Mouse (Mus musculus) layer of hippocampus, adult 8-10 months (tissue): ENCODE measurements around the gene Scimp. TPM values are rescaled to one million over a fixed set of nuclear protein-coding genes. Genes with fewer than 3 reads are reported as not detected.
"Not testable (repeated sequence)": the region's sequence is repeated elsewhere in the genome, so short reads cannot be mapped to it uniquely, and the experiment has no call there.

Experiments used
- DNase-seq, 2 experiments: peaks; one replicate each; pipeline ENCODE4 v3.0.0; 2022; ENCODE audit warnings: low spot score in 2 of 2
- total RNA-seq, 4 experiments: library from RNA; stranded (reverse); gene quantifications; 2 replicates each; pipeline ENCODE4 v1.2.4; 2022

The Scimp gene
- total RNA-seq, 4 experiments from 2014 or later = 0.83 to 1.9 TPM; not detected in 2

DNA sequence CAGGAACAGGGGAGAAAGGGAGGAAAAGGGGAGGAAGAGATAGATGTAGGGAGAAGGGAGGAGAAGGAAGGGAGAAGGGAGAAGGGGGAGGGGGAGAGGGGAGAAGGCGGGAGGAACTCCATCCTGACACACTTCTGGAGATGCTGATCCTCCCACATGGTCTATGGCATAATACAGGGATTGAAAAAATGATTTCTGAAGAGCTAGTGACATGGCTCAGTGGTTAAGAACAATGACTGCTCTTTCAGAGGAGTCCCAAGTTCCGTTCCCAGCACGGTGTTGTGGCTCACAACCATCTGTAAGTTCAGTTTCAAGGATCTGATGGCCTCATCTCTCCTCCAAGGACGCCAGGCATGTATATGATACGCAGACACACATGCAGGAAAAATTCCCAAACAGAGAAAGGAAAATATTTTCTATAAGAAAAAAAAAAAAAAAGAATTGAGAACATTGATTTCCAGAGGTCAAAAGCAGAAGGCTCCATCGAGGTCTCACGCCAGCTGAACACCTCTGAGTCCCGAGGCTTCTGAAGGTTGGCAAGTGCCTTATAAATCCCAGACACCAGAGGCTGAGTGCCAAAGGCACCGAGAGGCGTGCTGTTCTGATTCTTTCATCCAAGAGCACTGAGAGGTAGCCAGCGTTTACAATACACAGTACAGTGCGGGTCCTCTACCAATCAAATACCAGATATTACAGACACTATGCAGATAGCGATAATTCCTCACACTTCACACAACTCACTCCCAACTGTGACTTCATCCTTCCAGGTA, 730 bp downstream of the Scimp start:
- no peak for DNase-seq

DNA sequence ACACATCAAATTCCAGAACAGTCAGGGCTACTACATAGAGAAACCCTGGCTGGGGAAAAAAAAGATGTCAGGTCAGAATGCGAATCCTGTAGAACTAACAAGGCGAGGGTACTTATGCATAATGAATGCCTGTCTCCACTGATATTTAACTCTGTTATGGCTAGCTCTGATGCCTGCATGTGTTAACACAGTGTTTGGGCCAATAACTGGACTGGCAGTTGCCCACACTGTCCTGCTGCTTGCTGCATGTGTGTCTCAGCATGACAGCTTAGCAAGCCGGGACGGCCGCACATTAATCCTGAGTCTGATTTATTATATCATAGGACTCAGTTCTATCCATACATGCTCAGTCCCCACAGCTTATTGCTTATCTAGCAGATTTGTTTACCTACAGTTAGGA, 1.3 kb downstream of the Scimp start:
- no peak for DNase-seq

- DNase-seq = no peak
Observed at GRCm38 (mm10) chr11:70809011-70809410, 3.4 kb downstream of the Scimp start.

DNA sequence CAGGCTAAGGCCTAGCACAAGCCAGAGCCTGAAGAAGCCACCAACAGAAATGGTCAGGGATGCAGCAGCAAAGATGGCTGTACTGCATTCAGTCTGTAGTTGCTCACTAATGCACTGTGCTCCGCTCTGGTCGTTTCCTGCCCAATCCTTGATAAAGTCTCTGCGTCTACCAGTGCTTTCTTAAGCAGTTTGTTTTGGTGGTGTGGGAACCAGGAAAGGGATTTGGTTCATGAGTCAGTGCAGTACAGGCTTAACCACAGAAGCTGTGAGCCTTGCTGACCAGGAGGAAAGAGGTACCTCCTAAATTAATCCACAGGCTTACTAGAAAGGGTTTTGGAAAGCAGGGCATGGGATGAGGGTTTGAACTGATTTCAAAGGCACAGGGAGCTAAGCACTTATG, 4.3 kb downstream of the Scimp start:
- DNase-seq = no peak

- no peak for DNase-seq
Observed at GRCm38 (mm10) chr11:70807630-70808029, 4.8 kb downstream of the Scimp start.

- no peak for DNase-seq
Observed at GRCm38 (mm10) chr11:70806697-70807096, 5.7 kb downstream of the Scimp start.

- no peak for DNase-seq
Observed at GRCm38 (mm10) chr11:70805641-70806175, 6.7 kb downstream of the Scimp start.

- DNase-seq = no peak
Observed at GRCm38 (mm10) chr11:70804395-70804794, 8.0 kb downstream of the Scimp start.

- no peak for DNase-seq
Observed at GRCm38 (mm10) chr11:70803711-70804200, 8.6 kb downstream of the Scimp start.

DNA sequence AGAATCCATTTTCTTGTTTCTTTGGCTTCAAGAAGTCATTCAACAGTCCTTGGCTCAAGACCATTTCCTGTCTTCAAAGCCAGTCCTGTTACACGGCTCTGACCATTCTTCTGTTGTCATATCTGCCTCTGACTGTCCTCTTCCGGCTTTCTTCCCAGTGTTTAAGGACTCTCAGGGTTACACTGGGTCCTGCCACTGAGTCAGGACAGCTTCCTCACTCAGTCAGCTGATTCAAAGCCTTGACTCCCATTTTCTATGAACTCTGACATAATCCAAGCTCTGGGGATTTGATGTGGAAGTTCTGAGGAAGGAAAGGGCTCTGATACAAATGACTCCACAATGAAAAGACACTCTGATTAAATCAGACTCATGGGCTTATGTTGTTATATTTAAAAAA, 9.5 kb downstream of the Scimp start:
- no peak for DNase-seq

GRCm38 (mm10) chr11:70802208-70802864, 10.1 kb downstream of the Scimp start:
- DNase-seq = no peak

DNA sequence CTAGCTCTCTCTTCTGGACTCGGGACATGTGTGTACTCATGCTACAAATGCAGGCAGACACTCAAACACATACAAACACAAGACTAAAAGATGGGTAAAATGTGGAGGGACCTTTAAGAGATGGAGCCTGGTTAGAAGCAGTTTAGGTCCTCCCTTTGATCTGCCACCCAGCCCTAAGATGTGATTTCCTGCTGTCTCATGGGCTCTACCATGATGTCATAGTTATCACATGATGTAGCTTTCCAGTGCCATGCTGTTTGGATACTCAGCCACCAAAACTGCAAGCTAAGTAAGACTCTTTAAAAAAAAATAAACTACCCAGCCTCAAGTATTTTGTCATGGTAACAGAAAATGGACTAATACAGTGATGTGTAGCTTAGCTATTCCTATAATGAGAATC, 20.0 kb downstream of the Scimp start:
- DNase-seq = no peak

GRCm38 (mm10) chr11:70791676-70792075, 20.7 kb downstream of the Scimp start:
- no peak for DNase-seq

- no peak for DNase-seq
Observed at GRCm38 (mm10) chr11:70790874-70791551, 21.4 kb downstream of the Scimp start.

DNA sequence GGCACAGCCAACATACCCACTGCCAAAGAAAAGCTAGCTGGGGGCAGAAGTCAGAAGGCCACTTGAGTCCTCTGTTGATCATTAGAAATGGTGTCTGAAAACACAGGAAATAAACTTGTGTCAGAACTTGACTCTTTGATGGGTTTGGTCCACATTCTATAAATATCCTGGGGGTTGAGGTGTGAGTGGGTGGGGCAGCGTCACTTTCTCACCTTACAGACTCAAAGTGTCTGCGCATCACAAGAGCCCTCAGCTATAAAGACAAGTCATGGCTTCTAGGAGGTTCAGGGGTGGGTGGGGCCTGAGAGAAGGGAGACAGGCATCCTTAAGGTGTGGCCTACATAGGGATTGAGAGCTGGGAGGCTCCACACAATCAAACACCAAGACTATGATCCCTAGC, 22.0 kb downstream of the Scimp start:
- DNase-seq = no peak

DNA sequence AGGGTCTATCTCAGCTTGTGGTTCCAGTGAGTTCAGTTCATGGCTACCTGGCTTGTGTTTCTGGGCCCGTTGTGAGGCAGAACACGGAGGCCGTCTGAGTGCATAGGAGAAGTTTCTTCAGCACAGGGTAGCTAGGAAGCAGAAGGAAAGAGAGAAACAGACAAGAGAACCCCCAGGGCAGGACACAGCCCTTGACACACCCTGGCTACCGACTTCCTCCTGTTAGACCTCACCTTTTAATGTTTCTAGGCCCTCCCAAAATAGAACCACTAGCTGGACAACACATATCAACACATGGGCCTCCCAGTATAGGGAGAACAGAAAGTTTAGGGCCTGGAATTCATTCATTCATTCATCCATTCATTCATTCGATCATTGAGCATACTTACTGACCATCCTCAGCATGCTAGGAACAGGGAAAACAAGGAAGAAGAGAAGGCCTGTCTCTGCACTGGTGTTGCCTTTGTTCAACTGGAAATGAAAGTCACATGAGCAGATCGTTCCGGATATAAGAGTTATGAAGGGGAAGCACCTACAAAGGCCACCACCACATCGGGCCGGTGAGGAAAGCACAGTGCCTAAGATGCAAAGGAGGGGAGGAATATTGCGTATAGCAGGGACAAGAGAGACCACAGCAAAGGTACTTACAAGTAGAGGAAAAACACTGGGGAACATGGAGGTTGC, 23.3 kb downstream of the Scimp start:
- DNase-seq = no peak

GRCm38 (mm10) chr11:70787052-70787451, 25.3 kb downstream of the Scimp start:
- DNase-seq = no peak

DNA sequence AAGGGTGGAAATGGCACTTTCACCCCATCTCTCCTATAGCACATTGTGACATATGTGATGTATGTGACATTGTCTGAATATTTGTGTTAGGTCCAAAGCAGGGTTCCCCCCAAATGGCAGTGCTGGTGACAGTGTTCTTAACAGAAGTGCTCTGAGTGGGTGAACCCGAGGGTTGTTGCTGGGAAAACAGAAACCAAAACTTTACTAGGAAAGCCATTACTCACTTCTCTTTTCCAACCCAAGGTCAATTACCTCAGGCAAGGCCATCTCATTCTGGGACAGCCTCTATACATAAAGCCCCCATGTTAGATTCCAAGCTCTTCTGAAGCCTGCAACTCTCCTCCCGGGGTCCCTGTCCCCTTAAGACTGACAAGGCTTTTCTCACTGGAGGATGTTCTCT, 26.5 kb downstream of the Scimp start:
- DNase-seq = no peak

DNA sequence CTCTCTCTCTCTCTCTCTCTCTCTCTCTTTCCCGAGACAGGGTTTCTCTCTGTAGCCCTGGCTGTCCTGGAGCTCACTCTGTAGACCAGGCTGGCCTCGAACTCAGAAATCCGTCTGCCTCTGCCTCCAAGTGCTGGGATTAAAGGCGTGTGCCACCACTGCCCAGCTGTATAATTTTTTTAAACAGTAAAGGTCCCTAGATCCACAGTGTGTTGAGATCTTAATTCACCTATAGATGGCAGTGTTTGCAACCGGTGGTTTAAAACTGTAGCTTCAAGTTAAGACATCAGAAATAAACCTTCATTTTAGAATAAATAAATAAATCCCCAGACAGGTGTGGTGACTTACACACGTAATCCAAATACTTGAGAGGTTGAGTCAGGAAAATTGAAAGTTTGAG, 34.3 kb downstream of the Scimp start:
- DNase-seq = not testable (repeated sequence)

- DNase-seq = no peak
Observed at GRCm38 (mm10) chr11:70777634-70778033, 34.8 kb downstream of the Scimp start.

GRCm38 (mm10) chr11:70776830-70777571, 35.4 kb downstream of the Scimp start:
- DNase-seq = peak; percentile 43 to 66
